Mouse (Mus musculus): ENCODE data around the gene Dtx3.

- TF ChIP-seq CTCF (IDR thresholded peaks at IDR 0.05; ENCODE audit: extremely low read depth, insufficient read depth, insufficient read length, insufficient replicate concordance): peak; percentile 18; the same call in 1 of the 2 replicates
- TF ChIP-seq POLR2A (IDR thresholded peaks at IDR 0.05; ENCODE audit: low read depth, low read length): no peak
Measured at GRCm38 (mm10) chr10:127233141-127233540, 37.6 kb upstream of the Dtx3 start.

All from spleen, adult 2 months (tissue).